Mouse (Mus musculus) left cerebral cortex, postnatal 4 days (tissue): ENCODE results near the gene Chadl. TPM values are rescaled to one million over a fixed set of nuclear protein-coding genes. Genes with fewer than 3 reads are reported as not detected.
"Not testable (repeated sequence)": the region's sequence is repeated elsewhere in the genome, so short reads cannot be mapped to it uniquely, and the experiment has no call there.

Experiments used
- DNase-seq: peaks from one replicate; pipeline ENCODE4 v3.0.0-alpha.2; 2022
- intact Hi-C: fragments of 180-260 bp; cut with DNase I; formaldehyde crosslinking; loops from one replicate; pipeline ENCODE4 v1.15.1; 2025
- total RNA-seq, 2 experiments: library from RNA; stranded (reverse); gene quantifications; 2 replicates each; pipeline ENCODE4 v1.2.3; 2021

Chadl gene
- total RNA-seq, 2 experiments from 2014 or later = 25.3 to 26.6 TPM

DNA sequence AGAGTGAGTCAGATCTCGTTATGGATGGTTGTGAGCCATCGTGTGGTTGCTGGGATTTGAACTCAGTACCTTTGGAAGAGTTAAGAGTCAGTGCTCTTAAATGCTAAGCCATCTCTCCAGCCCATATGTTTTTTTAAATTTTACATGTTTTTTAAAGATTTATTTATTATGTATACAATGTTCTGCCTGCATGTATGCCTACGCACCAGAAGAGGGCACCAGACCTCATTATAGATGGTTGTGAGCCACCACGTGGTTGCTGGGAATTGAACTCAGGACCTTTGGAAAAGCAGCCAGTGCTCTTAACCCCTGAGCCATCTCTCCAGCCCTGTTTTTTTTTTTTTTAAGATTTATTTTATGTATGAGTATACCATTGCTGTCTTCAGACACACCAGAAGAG is 4.3 kb upstream of the Chadl start:
- DNase-seq, intact Hi-C loops: not testable (repeated sequence)

DNA sequence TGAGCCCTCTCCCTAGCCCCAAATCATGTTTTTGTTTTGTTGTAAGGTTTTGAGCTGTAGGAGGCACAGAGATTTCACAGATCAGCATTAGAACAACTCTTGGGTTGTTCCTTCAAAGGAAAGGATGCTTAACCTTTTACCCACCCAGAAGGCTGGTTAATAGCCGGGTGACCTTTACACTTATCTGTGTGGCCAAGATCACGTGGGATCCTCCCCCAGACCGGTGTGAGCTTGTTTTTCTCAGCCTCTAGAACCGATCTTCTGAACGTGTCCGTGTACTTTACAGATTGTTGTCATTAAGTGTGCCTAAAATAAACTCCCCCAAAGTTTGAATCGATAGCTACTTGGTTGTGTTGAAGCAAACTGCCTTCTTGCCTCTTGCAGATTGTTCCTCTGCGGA is 3.5 kb upstream of the Chadl start:
- intact Hi-C loops = no loop called here
- DNase-seq = no peak

- no peak for DNase-seq
- intact Hi-C loops = no loop called here
Observed at GRCm38 (mm10) chr15:81700161-81700560, 3.1 kb upstream of the Chadl start.

- DNase-seq = no peak
- intact Hi-C loops = no loop called here
Observed at GRCm38 (mm10) chr15:81698532-81698931, 1.4 kb upstream of the Chadl start.

- no peak for DNase-seq
- intact Hi-C loops = no loop called here
Observed at GRCm38 (mm10) chr15:81697847-81698246, 760 bp upstream of the Chadl start.

DNA sequence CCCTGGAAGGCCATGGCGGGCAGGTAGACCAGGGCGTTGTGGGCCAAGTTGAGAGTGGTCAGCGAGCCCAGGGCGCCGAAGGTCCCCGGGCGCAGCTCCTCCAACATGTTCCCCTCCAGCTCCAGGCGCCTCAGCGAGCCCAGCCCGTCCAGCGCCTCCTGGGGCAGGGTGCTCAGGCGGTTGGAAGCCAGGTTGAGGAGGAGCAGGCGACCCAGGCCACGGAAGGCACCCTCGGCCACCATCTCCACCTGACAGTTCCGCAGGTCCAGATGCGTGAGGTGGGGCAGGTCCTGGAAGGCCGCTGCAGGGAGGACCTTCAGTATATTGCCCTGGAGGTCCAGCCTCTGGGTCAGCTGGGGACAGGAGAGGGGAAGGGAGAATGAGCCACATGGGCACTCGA is 2.2 kb downstream of the Chadl start:
- DNase-seq = no peak
- intact Hi-C loops = no loop called here

DNA sequence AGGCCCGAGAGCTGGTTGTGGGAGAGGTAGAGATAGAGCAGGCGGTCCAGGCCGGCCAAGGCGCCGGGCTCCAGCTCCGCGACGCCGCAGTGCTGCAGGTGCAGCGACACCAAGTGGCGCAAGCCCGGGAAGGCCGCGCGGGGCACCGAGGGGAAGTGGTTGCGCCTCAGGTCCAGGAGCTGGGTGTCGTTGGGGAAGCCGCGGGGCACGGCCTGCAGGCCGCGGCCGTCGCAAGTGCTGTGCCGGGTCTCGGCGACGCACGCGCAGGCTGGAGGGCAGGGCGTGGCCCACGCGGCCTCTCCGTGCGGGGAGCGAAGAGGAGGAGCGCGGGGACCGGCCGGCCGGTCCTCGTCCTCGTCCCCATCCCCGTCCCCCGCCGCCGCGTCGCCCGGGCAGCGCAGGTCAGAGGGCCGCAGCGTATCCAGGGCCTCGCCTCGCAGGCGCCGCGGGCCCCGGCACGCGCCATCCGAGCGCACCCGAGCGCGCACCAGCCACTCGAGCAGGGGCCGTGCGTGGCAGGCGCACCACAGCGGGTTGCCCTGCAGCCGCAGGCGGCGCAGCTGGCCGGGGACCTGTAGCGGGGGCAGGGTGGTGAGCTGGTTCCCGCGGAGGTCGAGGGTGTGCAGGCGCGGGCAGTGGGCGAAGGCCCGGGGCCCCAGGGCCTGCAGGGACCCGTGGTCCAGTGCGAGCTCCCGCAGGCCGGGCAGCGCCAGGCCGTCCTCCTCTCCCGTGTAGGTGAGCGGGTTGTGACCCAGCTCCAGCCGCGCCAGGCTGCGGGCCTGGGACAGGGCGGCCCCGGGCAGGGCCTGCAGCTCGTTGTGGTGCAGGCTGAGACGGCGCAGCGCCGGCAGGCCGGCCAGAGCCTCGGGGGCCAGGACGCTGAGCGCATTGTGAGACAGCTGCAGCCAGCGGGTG is 2.9 kb downstream of the Chadl start:
- peak; percentile 82 for DNase-seq
- intact Hi-C loops = no loop called here

- no peak for DNase-seq
- intact Hi-C loops = no loop called here
Observed at GRCm38 (mm10) chr15:81693366-81693966, 3.6 kb downstream of the Chadl start.

GRCm38 (mm10) chr15:81680301-81680805 is 16.7 kb downstream of the Chadl start:
- no peak for DNase-seq
- intact Hi-C loops = no loop called here

DNA sequence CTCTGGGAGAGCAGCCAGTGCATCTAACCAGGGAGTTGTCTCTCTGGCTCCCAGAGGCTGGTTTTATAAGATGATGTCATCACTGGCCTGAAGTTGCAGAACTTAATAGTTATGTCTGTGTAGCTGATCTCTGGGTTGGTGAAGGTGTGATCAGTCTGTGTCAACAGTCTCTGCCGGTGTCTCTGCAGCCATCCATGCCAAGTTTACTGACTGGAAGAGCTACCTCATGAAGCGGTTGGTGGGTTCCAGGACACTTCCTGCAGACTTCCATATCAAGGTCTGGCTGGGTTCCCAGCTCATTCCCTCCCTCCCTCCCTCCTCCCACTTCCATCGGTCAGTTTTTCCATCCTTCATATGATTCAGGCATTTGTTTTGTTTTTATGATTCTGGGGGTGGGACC is 20.4 kb downstream of the Chadl start:
- intact Hi-C loops = no loop called here

DNA sequence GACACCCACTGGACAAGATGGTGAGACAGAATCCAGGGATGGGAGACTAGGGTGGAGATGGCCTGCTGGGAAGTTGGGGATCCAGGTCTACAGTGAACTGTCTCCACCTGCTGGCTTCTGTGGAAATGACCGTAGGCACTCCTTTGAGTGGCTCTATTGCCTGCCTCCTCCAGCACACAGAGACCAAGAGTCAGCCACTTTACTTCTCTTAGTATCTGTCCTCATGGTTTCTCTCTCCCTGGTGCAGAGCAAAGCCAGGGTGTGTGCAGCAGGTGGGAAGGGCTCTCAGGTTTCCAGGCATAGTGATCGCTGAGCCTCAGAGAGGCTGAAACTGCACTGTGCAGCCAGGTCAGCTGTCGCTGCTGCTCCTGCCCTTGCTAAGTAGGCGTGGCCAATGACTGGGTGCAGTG is 26.9 kb downstream of the Chadl start:
- intact Hi-C loops = no loop called here
- peak; percentile 29 for DNase-seq

More for the DNA sequence above, 20.4 kb downstream of the Chadl start:
- DNase-seq = no peak

GRCm38 (mm10) chr15:81666957-81667356 is 30.1 kb downstream of the Chadl start:
- intact Hi-C loops = no loop called here

DNA sequence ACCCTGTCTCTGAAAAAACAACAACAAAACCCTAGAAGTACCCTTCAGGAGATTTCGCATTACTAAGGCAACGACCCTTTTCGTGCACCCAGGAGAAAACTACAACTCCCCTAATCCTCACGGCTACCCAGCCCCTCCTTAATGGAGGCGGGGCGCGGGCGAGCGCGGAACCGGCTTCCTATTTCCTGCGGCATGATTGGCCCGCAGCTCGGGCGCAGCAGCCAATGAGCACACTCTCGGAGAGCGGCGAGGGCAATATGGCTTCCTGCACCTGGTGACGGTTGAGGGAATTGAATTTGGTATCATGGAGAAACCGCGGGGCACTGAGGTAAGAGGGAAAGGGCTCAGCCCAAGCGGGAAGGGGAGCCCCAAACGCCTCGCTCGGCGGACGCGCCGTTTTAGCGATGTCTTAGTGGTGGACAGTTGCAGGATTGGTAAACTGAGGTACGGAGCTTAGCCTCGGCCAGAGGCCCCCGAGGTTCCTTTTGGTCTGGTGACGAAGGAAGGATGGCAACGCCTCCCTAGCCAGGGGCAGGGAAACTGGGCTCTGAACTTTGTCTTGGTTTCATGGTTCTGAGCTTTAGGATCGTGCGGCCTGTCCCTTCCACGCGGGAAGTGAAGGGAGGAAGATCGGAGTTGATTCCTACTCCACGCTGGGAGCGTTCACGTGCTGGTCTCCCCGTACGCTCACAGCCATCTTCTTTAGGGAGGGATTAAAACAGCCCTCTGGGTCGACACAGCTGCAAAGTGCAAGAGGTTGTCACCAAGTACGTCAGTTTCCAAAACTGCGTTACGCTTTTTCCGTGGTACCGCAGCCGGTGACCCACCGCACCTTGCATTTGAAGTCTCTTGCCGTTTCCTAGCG is 33.2 kb downstream of the Chadl start, which contains the start of gene L3mbtl2:
L3mbtl2 (plus strand) TSS at position 193 of the 865 bp plus-strand sequence.
- DNase-seq = peak; percentile 92
- intact Hi-C loops = no loop called here

More at GRCm38 (mm10) chr15:81666957-81667356, 30.1 kb downstream of the Chadl start:
- DNase-seq = no peak

DNA sequence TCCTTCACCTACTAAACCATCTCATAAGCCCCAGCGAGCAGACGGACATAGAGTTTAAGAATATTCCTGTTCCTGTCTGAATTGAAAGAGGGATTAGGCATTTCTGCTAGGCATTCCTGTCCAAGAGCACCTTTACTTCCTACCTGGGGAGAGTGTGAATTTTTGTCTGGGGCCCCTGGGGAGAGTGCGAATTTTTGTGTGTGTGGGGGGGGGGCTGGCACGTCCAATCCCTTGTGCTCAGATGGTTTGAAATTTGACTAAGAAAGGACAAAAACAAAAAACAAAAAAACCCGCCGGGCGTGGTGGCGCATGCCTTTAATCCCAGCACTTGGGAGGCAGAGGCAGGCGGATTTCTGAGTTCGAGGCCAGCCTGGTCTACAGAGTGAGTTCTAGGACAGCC is 33.8 kb downstream of the Chadl start:
- intact Hi-C loops = no loop called here
- no peak for DNase-seq

DNA sequence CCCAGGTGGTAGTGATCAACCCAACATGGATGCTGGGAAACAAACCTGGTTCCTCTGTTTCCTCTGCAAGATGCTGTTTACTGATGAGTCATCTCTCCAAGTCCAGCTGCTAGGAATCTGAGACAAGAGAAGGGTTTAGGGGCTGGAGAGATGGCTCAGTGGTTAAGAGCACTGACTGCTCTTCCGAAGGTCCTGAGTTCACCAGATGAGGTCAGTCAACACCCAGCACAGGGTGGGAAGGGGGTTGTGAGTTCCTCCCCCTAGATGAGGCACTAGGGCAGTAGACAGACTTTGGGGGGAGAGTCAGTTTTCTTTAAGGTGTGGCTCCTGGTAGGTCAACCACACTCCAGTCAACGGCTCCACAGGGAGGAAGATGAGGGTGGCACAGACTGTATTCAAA is 35.4 kb downstream of the Chadl start:
- no peak for DNase-seq
- intact Hi-C loops = no loop called here

DNA sequence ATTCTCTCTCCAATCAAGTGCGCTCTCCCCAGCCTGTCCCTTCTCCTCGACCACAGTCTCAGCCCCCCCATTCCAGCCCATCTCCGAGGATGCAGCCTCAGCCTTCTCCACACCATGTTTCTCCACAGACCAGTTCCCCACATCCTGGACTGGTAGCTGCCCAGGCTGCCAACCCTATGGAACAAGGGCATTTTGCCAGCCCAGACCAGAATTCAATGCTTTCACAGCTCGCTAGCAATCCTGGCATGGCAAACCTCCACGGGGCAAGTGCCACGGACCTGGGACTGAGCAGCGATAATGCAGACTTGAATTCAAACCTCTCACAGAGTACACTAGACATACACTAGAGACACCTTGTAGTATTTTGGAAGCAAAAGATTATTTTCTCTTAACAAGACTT is 46.5 kb downstream of the Chadl start:
- DNase-seq = peak; percentile 75
- intact Hi-C loops = no loop called here

- peak; percentile 45 for DNase-seq
- intact Hi-C loops = no loop called here
Observed at GRCm38 (mm10) chr15:81649516-81650455, 47.3 kb downstream of the Chadl start.
